ENCODE assay signal across 24 mouse cellular contexts in genomic region chr4:128383800-128384199, GRCm38 (mm10).
DNase-seq lines count a peak whose midpoint lies in the region; ATAC-seq and TF ChIP-seq lines count a peak whose summit lies in the region.
"Had no signal": no experiment of that assay in that cellular context is flagged by ENCODE, and none has a peak within 500 bp of the region (broad histone marks: within the 10 kb centered on the region; RNA-seq: fewer than 3 reads in every experiment).

No protein-coding gene starts in this region.

- TF ChIP-seq CTCF in layer of hippocampus, adult 2 months (conservative IDR thresholded peaks at IDR 0.05) = peak; percentile 66

- H3K4me3 ChIP-seq in embryonic facial prominence, embryonic 12.5 days = no peak overlapping the region
- H3K4me3 ChIP-seq in embryonic facial prominence, embryonic 10.5 days = no peak overlapping the region
- no peak overlapping the region for H3K4me3 ChIP-seq in layer of hippocampus, adult 2 months
- no peak overlapping the region for H3K4me3 ChIP-seq in midbrain, embryonic 11.5 days (ENCODE audit: low read depth, low read length)
- H3K4me3 ChIP-seq in midbrain, embryonic 16.5 days (ENCODE audit: low read depth, low read length) = no peak overlapping the region
- H3K4me3 ChIP-seq: embryonic facial prominence, embryonic 13.5 days; erythroblast, embryonic 14.5 days; forebrain, embryonic 13.5 days; gastrocnemius, adult 2 months; megakaryocyte, embryonic 14.5 days; midbrain, embryonic 15.5 days had no signal

- no peaks in the 10 kb centered on the region for H3K36me3 ChIP-seq in embryonic facial prominence, embryonic 12.5 days
- no peaks in the 10 kb centered on the region for H3K36me3 ChIP-seq in embryonic facial prominence, embryonic 10.5 days (replicated peaks)
- no peaks in the 10 kb centered on the region for H3K36me3 ChIP-seq in midbrain, embryonic 11.5 days (ENCODE audit: control insufficient read depth, insufficient read depth, low read length)
- H3K36me3 ChIP-seq in midbrain, embryonic 16.5 days (ENCODE audit: control insufficient read depth, insufficient read depth, low read length) = peaks cover 11% of the 10 kb centered on the region
- H3K36me3 ChIP-seq: embryonic facial prominence, embryonic 13.5 days had no signal

- H3K4me2 ChIP-seq in embryonic facial prominence, embryonic 12.5 days (replicated peaks) = no peak overlapping the region
- H3K4me2 ChIP-seq in midbrain, embryonic 11.5 days = no peak overlapping the region
- no peak overlapping the region for H3K4me2 ChIP-seq in midbrain, embryonic 16.5 days (ENCODE audit: low read length)
- H3K4me2 ChIP-seq: embryonic facial prominence, embryonic 13.5 days; forebrain, embryonic 13.5 days; heart, embryonic 11.5 days; midbrain, embryonic 15.5 days had no signal

- no peaks in the 10 kb centered on the region for H3K4me1 ChIP-seq in embryonic facial prominence, embryonic 12.5 days
- no peaks in the 10 kb centered on the region for H3K4me1 ChIP-seq in embryonic facial prominence, embryonic 10.5 days
- no peaks in the 10 kb centered on the region for H3K4me1 ChIP-seq in midbrain, embryonic 11.5 days (ENCODE audit: control insufficient read depth, insufficient read depth, low read length)
- H3K4me1 ChIP-seq in midbrain, embryonic 16.5 days (ENCODE audit: control insufficient read depth, insufficient read depth, low read length) = no peaks in the 10 kb centered on the region
- H3K4me1 ChIP-seq: embryonic facial prominence, embryonic 13.5 days; forebrain, embryonic 13.5 days; megakaryocyte, embryonic 14.5 days; midbrain, embryonic 15.5 days had no signal

- no peak for DNase-seq in embryonic facial prominence, embryonic 10.5 days (ENCODE audit: low spot score)
- DNase-seq in layer of hippocampus, adult 2 months (ENCODE audit: low spot score in 2 of 2) = no peak
- no peak for DNase-seq in layer of hippocampus, postnatal 10 days (ENCODE audit: low spot score in 2 of 2)
- peak; percentile 37 for DNase-seq in midbrain, embryonic 11.5 days (ENCODE audit: low spot score, missing footprints)
- no peak for DNase-seq in cerebellum, postnatal 14 days
- DNase-seq: adrenal gland, postnatal 14 days; cerebellum, adult 9-11 months; gastrocnemius, adult 2 months; heart, postnatal 14 days; kidney, postnatal 25 days; lung, adult 2 months; lung, postnatal 36 days; right cerebral cortex, adult 18-20 months; right cerebral cortex, postnatal 4 days; thymus, adult 2 months; thymus, postnatal 4 days had no signal

- no peaks in the 10 kb centered on the region for H3K27me3 ChIP-seq in embryonic facial prominence, embryonic 12.5 days
- no peaks in the 10 kb centered on the region for H3K27me3 ChIP-seq in embryonic facial prominence, embryonic 10.5 days (replicated peaks; ENCODE audit: low read depth, poor library complexity, severe bottlenecking)
- no peaks in the 10 kb centered on the region for H3K27me3 ChIP-seq in midbrain, embryonic 11.5 days (ENCODE audit: control insufficient read depth, insufficient read depth, low read length)
- H3K27me3 ChIP-seq in midbrain, embryonic 16.5 days (ENCODE audit: control insufficient read depth, insufficient read depth, low read depth, low read length) = no peaks in the 10 kb centered on the region
- H3K27me3 ChIP-seq: forebrain, embryonic 13.5 days; megakaryocyte, embryonic 14.5 days; midbrain, embryonic 15.5 days had no signal

- no peaks in the 10 kb centered on the region for H3K9me3 ChIP-seq in embryonic facial prominence, embryonic 12.5 days
- H3K9me3 ChIP-seq in embryonic facial prominence, embryonic 10.5 days = no peaks in the 10 kb centered on the region
- no peaks in the 10 kb centered on the region for H3K9me3 ChIP-seq in midbrain, embryonic 11.5 days (ENCODE audit: control insufficient read depth, low read length)
- no peaks in the 10 kb centered on the region for H3K9me3 ChIP-seq in midbrain, embryonic 16.5 days (replicated peaks; ENCODE audit: control insufficient read depth, low read length, poor library complexity, severe bottlenecking)
- H3K9me3 ChIP-seq: embryonic facial prominence, embryonic 13.5 days; forebrain, embryonic 13.5 days; megakaryocyte, embryonic 14.5 days; midbrain, embryonic 15.5 days had no signal

- 0 out of 2 replicates have a peak, but pooled peaks have one; percentile 45 for ATAC-seq in embryonic facial prominence, embryonic 12.5 days (ENCODE audit: insufficient number of reproducible peaks, insufficient read depth, low FRiP score, low TSS enrichment)
- no peak for ATAC-seq in midbrain, embryonic 11.5 days (ENCODE audit: low FRiP score)
- no peak for ATAC-seq in midbrain, embryonic 16.5 days
- ATAC-seq: forebrain, embryonic 13.5 days; midbrain, embryonic 15.5 days had no signal

- WGBS in embryonic facial prominence, embryonic 12.5 days = 87% methylated on average over 7 of the region's 7 CpGs
- 87% methylated on average over 7 of the region's 7 CpGs for WGBS in embryonic facial prominence, embryonic 10.5 days
- 91% methylated on average over 7 of the region's 7 CpGs for WGBS in midbrain, embryonic 11.5 days
- WGBS in midbrain, embryonic 16.5 days = 92% methylated on average over 7 of the region's 7 CpGs

- H3K9ac ChIP-seq in embryonic facial prominence, embryonic 12.5 days = no peak overlapping the region
- no peak overlapping the region for H3K9ac ChIP-seq in midbrain, embryonic 11.5 days (ENCODE audit: low read length)
- H3K9ac ChIP-seq in midbrain, embryonic 16.5 days (ENCODE audit: low read depth, low read length) = no peak overlapping the region
- H3K9ac ChIP-seq: embryonic facial prominence, embryonic 13.5 days; forebrain, embryonic 13.5 days; midbrain, embryonic 15.5 days had no signal

- no peak overlapping the region for H3K27ac ChIP-seq in embryonic facial prominence, embryonic 12.5 days
- H3K27ac ChIP-seq in embryonic facial prominence, embryonic 10.5 days (replicated peaks) = no peak overlapping the region
- H3K27ac ChIP-seq in layer of hippocampus, adult 2 months = no peak overlapping the region
- no peak overlapping the region for H3K27ac ChIP-seq in midbrain, embryonic 11.5 days (ENCODE audit: low read depth, low read length)
- no peak overlapping the region for H3K27ac ChIP-seq in midbrain, embryonic 16.5 days (ENCODE audit: low read length)
- H3K27ac ChIP-seq: embryonic facial prominence, embryonic 13.5 days; forebrain, embryonic 13.5 days; gastrocnemius, adult 2 months; midbrain, embryonic 15.5 days had no signal
